Mouse (Mus musculus): ENCODE results near the gene Zfp704.

GRCm38 (mm10) chr3:9520051-9520727, 89.7 kb downstream of the Zfp704 start:
- TF ChIP-seq GATA1 (IDR thresholded peaks at IDR 0.05; ENCODE audit: low read length) (no peak), TAL1 (IDR thresholded peaks at IDR 0.05; ENCODE audit: low read length) (no peak)
